Mouse (Mus musculus): ENCODE measurements at regions not wholly inside any gene's neighbourhood (a gene's known extent, or its start where the extent isn't known, plus 50 kb on each side); places are given as distances from the start of the nearest gene placed in this dataset.
A peak's percentile ranks its signal among the peaks of the same experiment; 100 is the strongest.

- intact Hi-C loops (cut with DNase I), result no loop called here
- no peak for DNase-seq (ENCODE audit: low spot score in 2 of 2)
These were observed 285.5 kb downstream of the Pdha2 start for GRCm38 (mm10) chr3:140926689-140927088.

- intact Hi-C loops (cut with DNase I), result no loop called here
- no peak for DNase-seq (ENCODE audit: low spot score in 2 of 2)
These were observed 335.8 kb downstream of the Pdha2 start for GRCm38 (mm10) chr3:140876201-140876895.

- no peak for DNase-seq (ENCODE audit: low spot score in 2 of 2)
These were observed 336.5 kb downstream of the Pdha2 start for GRCm38 (mm10) chr3:140875500-140876200.

GRCm38 (mm10) chr3:140874070-140874895 lies 337.9 kb downstream of the Pdha2 start:
- intact Hi-C loops (cut with DNase I), result no loop called here
- no peak for DNase-seq (ENCODE audit: low spot score in 2 of 2)

More at GRCm38 (mm10) chr3:140875500-140876200, 336.5 kb downstream of the Pdha2 start:
- intact Hi-C loops (cut with DNase I), result no loop called here

GRCm38 (mm10) chr3:140872511-140872910 lies 339.6 kb downstream of the Pdha2 start:
- intact Hi-C loops (cut with DNase I), result no loop called here
- peak in 1 of 2 experiments; percentile 4 for DNase-seq (ENCODE audit: low spot score in 2 of 2)

GRCm38 (mm10) chr3:140871261-140871660 lies 340.9 kb downstream of the Pdha2 start:
- intact Hi-C loops (cut with DNase I), result no loop called here
- no peak for DNase-seq (ENCODE audit: low spot score in 2 of 2)

GRCm38 (mm10) chr3:140840197-140840596 lies 372.0 kb downstream of the Pdha2 start:
- intact Hi-C loops (cut with DNase I), result no loop called here
- no peak for DNase-seq (ENCODE audit: low spot score in 2 of 2)

GRCm38 (mm10) chr3:140837976-140838581 lies 374.1 kb downstream of the Pdha2 start:
- no peak for DNase-seq (ENCODE audit: low spot score in 2 of 2)
- intact Hi-C loops (cut with DNase I), result no loop called here

- no peak for DNase-seq (ENCODE audit: low spot score in 2 of 2)
- intact Hi-C loops (cut with DNase I), result no loop called here
These were observed 390.9 kb downstream of the Pdha2 start for GRCm38 (mm10) chr3:140821266-140821665.

GRCm38 (mm10) chr3:140805586-140805985 lies 406.6 kb downstream of the Pdha2 start:
- intact Hi-C loops (cut with DNase I), result no loop called here
- DNase-seq (ENCODE audit: low spot score in 2 of 2), result no peak

GRCm38 (mm10) chr3:140792943-140793342 lies 419.2 kb downstream of the Pdha2 start:
- intact Hi-C loops (cut with DNase I), result no loop called here
- DNase-seq (ENCODE audit: low spot score in 2 of 2), result peak in 1 of 2 experiments; percentile 8

GRCm38 (mm10) chr3:140785700-140786099 lies 426.5 kb downstream of the Pdha2 start:
- DNase-seq (ENCODE audit: low spot score in 2 of 2), result no peak

GRCm38 (mm10) chr3:140760051-140760450 lies 452.1 kb downstream of the Pdha2 start:
- intact Hi-C loops (cut with DNase I), result no loop called here
- DNase-seq (ENCODE audit: low spot score in 2 of 2), result no peak

More at GRCm38 (mm10) chr3:140785700-140786099, 426.5 kb downstream of the Pdha2 start:
- intact Hi-C loops (cut with DNase I), result no loop called here

GRCm38 (mm10) chr3:140744501-140744900 lies 467.7 kb downstream of the Pdha2 start:
- intact Hi-C loops (cut with DNase I), result no loop called here
- DNase-seq (ENCODE audit: low spot score in 2 of 2), result no peak

GRCm38 (mm10) chr3:140740430-140740829 lies 471.7 kb downstream of the Pdha2 start:
- intact Hi-C loops (cut with DNase I), result no loop called here

GRCm38 (mm10) chr3:140738654-140739369 lies 473.3 kb downstream of the Pdha2 start:
- intact Hi-C loops (cut with DNase I), result no loop called here

More at GRCm38 (mm10) chr3:140740430-140740829, 471.7 kb downstream of the Pdha2 start:
- DNase-seq (ENCODE audit: low spot score in 2 of 2), result no peak

GRCm38 (mm10) chr3:140716896-140717295 lies 495.3 kb downstream of the Pdha2 start:
- no peak for DNase-seq (ENCODE audit: low spot score in 2 of 2)
- intact Hi-C loops (cut with DNase I), result no loop called here

More at GRCm38 (mm10) chr3:140738654-140739369, 473.3 kb downstream of the Pdha2 start:
- DNase-seq (ENCODE audit: low spot score in 2 of 2), result no peak

- intact Hi-C loops (cut with DNase I), result no loop called here
- no peak for DNase-seq (ENCODE audit: low spot score in 2 of 2)
These were observed 504.5 kb downstream of the Pdha2 start for GRCm38 (mm10) chr3:140707591-140708131.

- no peak for DNase-seq (ENCODE audit: low spot score in 2 of 2)
- intact Hi-C loops (cut with DNase I), result no loop called here
These were observed 505.4 kb downstream of the Pdha2 start for GRCm38 (mm10) chr3:140706725-140707124.

All from left cerebral cortex, postnatal 14 days (tissue).